Mouse (Mus musculus): Measurements from ENCODE around the gene Actn3. TPM values are rescaled to one million over a fixed set of nuclear protein-coding genes. Genes with fewer than 3 reads are reported as not detected.
"Not testable (repeated sequence)": the region's sequence is repeated elsewhere in the genome, so short reads cannot be mapped to it uniquely, and the experiment has no call there.

Actn3 gene
- polyA plus RNA-seq, 1 experiment, result 0.56 TPM

DNA sequence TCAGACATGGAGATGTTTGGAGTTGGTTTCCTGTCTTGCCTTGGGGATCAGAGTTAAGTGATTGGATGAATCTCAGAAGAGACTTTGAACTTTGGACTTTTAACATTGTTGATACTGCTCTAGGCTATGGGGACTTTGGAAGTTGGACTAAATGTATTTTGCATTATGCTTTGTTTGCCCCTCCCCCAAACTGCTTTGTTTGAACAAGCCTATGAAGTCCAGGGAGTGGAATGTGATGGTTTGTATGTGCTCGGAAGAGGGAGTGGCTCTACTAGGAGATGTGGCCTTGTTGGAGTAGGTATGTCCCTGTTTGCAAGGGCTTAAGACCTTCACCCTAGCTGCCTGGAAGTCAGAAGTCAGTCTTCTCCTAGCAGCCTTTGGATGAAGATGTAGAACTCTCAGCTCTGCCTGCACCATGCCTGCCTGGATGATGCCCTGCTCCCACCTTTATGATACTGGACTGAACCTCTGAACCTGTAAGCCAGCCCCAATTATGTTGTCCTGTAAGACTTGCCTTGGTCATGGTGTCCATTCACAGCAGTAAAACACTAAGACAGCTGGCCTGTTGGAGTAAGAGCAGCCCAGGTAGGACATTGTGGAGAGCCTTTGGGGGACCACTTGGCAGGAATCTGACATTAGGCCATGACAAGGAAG is 60.4 kb downstream of the Actn3 start:
- Histone ChIP-seq H3K4me3 (ENCODE audit: insufficient read depth, low read length) (no peak overlapping the region), H3K27ac (ENCODE audit: insufficient read depth, low read depth, low read length) (no peak overlapping the region), H3K4me1 (ENCODE audit: control insufficient read depth, insufficient read depth, low read length) (no peaks in the 10 kb centered on the region)
- no peak for TF ChIP-seq CTCF (IDR thresholded peaks at IDR 0.05; ENCODE audit: low read depth, low read length)
- no peak for TF ChIP-seq POLR2A (IDR thresholded peaks at IDR 0.05; ENCODE audit: borderline replicate concordance, low read depth, low read length)

DNA sequence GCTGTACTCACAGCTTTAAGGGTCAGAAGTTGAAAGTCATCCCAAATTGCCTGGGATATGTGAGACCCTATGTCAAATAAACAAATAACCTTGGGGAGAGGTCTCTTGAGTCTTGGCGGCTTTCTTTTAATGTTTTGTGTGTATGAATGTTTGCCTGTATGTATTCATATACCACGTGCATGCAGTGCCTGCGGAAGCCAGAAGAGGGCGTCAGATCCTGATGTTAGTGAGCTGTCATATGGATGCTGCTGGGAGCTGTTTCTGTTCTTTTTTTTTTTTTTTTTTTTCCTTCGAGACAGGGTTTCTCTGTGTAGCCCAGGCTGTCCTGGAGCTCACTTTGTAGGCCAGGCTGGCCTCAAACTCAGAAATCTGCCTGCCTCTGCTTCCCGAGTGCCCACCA is 64.7 kb downstream of the Actn3 start:
- H3K4me1 ChIP-seq (ENCODE audit: control insufficient read depth, insufficient read depth, low read length), result peaks cover 5% of the 10 kb centered on the region
- TF ChIP-seq CTCF (IDR thresholded peaks at IDR 0.05; ENCODE audit: low read depth, low read length) (no peak), POLR2A (IDR thresholded peaks at IDR 0.05; ENCODE audit: borderline replicate concordance, low read depth, low read length) (no peak)
- no peak overlapping the region for H3K4me3 ChIP-seq (ENCODE audit: insufficient read depth, low read length)
- no peak overlapping the region for H3K27ac ChIP-seq (ENCODE audit: insufficient read depth, low read depth, low read length)

DNA sequence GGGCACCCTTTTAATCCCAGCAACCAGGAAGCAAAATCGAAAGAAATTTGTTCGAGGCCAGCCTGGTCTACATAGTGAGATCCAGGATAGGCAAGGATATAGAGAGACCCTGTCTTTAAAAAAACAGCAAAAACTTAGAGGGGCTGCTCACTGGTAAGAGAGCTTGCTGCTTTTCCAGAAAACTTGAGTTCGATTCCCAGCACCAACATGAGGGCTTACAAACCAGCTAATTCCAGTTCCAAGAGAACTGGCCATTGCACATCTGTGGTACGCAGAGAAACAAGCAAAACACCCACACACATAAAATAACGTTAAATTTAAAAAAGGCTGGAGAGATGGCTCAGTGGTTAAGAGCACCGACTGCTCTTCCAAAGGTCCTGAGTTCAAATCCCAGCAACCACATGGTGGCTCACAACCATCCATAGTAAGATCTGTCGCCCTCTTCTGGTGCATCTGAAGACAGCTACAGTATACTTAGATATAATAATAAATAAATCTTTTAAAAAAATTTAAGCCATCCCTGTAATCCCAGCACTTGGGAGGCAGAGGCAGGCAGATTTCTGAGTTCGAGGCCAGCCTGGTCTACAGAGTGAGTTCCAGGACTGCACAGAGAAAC is 65.3 kb downstream of the Actn3 start:
- H3K4me1 ChIP-seq (ENCODE audit: control insufficient read depth, insufficient read depth, low read length), result not testable (repeated sequence)
- Histone ChIP-seq H3K27ac (ENCODE audit: insufficient read depth, low read depth, low read length) (peak overlapping the region; percentile 80; the same call in 1 of the 2 replicates), H3K4me3 (ENCODE audit: insufficient read depth, low read length) (peak overlapping the region; percentile 70)

DNA sequence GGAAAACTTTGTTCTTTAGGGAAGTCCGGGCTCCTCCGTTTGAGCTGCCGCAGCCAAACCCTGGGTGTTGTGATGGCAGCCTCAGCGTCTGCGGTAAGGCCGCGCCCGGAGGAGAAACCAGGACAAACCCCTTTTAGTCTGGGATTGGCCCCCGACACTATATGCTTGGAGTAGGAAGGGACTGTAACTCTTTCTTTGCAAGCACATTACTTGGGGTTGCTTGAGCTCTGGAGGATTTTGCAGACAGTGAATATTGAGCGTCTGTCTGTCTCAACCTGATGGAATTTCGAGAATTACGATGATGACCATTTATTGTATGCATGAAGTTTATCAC is 65.8 kb downstream of the Actn3 start:
- Histone ChIP-seq H3K4me1 (ENCODE audit: control insufficient read depth, insufficient read depth, low read length) (peaks cover 10% of the 10 kb centered on the region), H3K4me3 (ENCODE audit: insufficient read depth, low read length) (peak overlapping the region; percentile 70), H3K27ac (ENCODE audit: insufficient read depth, low read depth, low read length) (peak overlapping the region; percentile 80)
- TF ChIP-seq POLR2A (IDR thresholded peaks at IDR 0.05; ENCODE audit: borderline replicate concordance, low read depth, low read length) (no peak; the same call in 1 of the 2 replicates), CTCF (IDR thresholded peaks at IDR 0.05; ENCODE audit: low read depth, low read length) (no peak)

Other genes starting within 250 kb of the Actn3 start
- gene Gm960, start 179.2 kb downstream of the Actn3 start, polyA plus RNA-seq (2012; ENCODE audit: insufficient read depth, insufficient read length, missing spikeins), result not detected in 2 replicates
- not detected in 2 replicates for gene Sptbn2, start 166.7 kb downstream of the Actn3 start, polyA plus RNA-seq (2012; ENCODE audit: insufficient read depth, insufficient read length, missing spikeins)
- 6.2 and 7.7 TPM in 2 replicates for gene Rbm4b, start 121.4 kb downstream of the Actn3 start, polyA plus RNA-seq (2012; ENCODE audit: insufficient read depth, insufficient read length, missing spikeins)
- 18.5 and 18.6 TPM in 2 replicates for gene Rbm4, start 84.0 kb downstream of the Actn3 start, polyA plus RNA-seq (2012; ENCODE audit: insufficient read depth, insufficient read length, missing spikeins)
- 9.0 and 22.6 TPM in 2 replicates for gene Gm21992, start 66.3 kb downstream of the Actn3 start, polyA plus RNA-seq (2012; ENCODE audit: insufficient read depth, insufficient read length, missing spikeins)
- 21.0 and 22.9 TPM in 2 replicates for gene Rbm14, start 66.3 kb downstream of the Actn3 start, polyA plus RNA-seq (2012; ENCODE audit: insufficient read depth, insufficient read length, missing spikeins)
- gene Ccs, start 38.6 kb downstream of the Actn3 start, polyA plus RNA-seq (2012; ENCODE audit: insufficient read depth, insufficient read length, missing spikeins), result 42.5 and 42.8 TPM in 2 replicates
- not detected in 2 replicates for gene Ccdc87, start 38.5 kb downstream of the Actn3 start, polyA plus RNA-seq (2012; ENCODE audit: insufficient read depth, insufficient read length, missing spikeins)
- gene Ctsf, start 22.8 kb downstream of the Actn3 start, polyA plus RNA-seq (2012; ENCODE audit: insufficient read depth, insufficient read length, missing spikeins), result 23.6 and 29.5 TPM in 2 replicates
- gene Zdhhc24, start 759 bp upstream of the Actn3 start, polyA plus RNA-seq (2012; ENCODE audit: insufficient read depth, insufficient read length, missing spikeins), result 12.0 and 14.2 TPM in 2 replicates
- gene Bbs1, start 28.7 kb upstream of the Actn3 start, polyA plus RNA-seq (2012; ENCODE audit: insufficient read depth, insufficient read length, missing spikeins), result 2.0 and 3.0 TPM in 2 replicates
- 39.7 and 62.7 TPM in 2 replicates for gene Dpp3, start 50.4 kb upstream of the Actn3 start, polyA plus RNA-seq (2012; ENCODE audit: insufficient read depth, insufficient read length, missing spikeins)
- gene Peli3, start 65.2 kb upstream of the Actn3 start, polyA plus RNA-seq (2012; ENCODE audit: insufficient read depth, insufficient read length, missing spikeins), result 4.6 and 5.4 TPM in 2 replicates
- gene Mrpl11, start 84.2 kb upstream of the Actn3 start, polyA plus RNA-seq (2012; ENCODE audit: insufficient read depth, insufficient read length, missing spikeins), result 45.6 and 53.2 TPM in 2 replicates
- 1.3 and 1.6 TPM in 2 replicates for gene Npas4, start 112.4 kb upstream of the Actn3 start, polyA plus RNA-seq (2012; ENCODE audit: insufficient read depth, insufficient read length, missing spikeins)
- gene Slc29a2, start 146.0 kb upstream of the Actn3 start, polyA plus RNA-seq (2012; ENCODE audit: insufficient read depth, insufficient read length, missing spikeins), result 0.91 and 1.2 TPM in 2 replicates
- gene B4gat1, start 160.9 kb upstream of the Actn3 start, polyA plus RNA-seq (2012; ENCODE audit: insufficient read depth, insufficient read length, missing spikeins), result 23.3 and 30.4 TPM in 2 replicates
- gene AC124502.3, start 161.0 kb upstream of the Actn3 start, polyA plus RNA-seq (2012; ENCODE audit: insufficient read depth, insufficient read length, missing spikeins), result 1.6 and 2.2 TPM in 2 replicates
- 58.2 and 63.1 TPM in 2 replicates for gene Brms1, start 163.4 kb upstream of the Actn3 start, polyA plus RNA-seq (2012; ENCODE audit: insufficient read depth, insufficient read length, missing spikeins)
- 1.0 and 1.7 TPM in 2 replicates for gene Rin1, start 172.6 kb upstream of the Actn3 start, polyA plus RNA-seq (2012; ENCODE audit: insufficient read depth, insufficient read length, missing spikeins)
- gene Cd248, start 190.2 kb upstream of the Actn3 start, polyA plus RNA-seq (2012; ENCODE audit: insufficient read depth, insufficient read length, missing spikeins), result 0.31 and 0.35 TPM in 2 replicates
- not detected in 2 replicates for gene Tmem151a, start 207.6 kb upstream of the Actn3 start, polyA plus RNA-seq (2012; ENCODE audit: insufficient read depth, insufficient read length, missing spikeins)
- 33.2 and 34.1 TPM in 2 replicates for gene Yif1a, start 210.6 kb upstream of the Actn3 start, polyA plus RNA-seq (2012; ENCODE audit: insufficient read depth, insufficient read length, missing spikeins)
- not detected in 2 replicates for gene Cnih2, start 220.6 kb upstream of the Actn3 start, polyA plus RNA-seq (2012; ENCODE audit: insufficient read depth, insufficient read length, missing spikeins)
- 120 and 142 TPM in 2 replicates for gene Rab1b, start 229.2 kb upstream of the Actn3 start, polyA plus RNA-seq (2012; ENCODE audit: insufficient read depth, insufficient read length, missing spikeins)
- gene Klc2, start 240.7 kb upstream of the Actn3 start, polyA plus RNA-seq (2012; ENCODE audit: insufficient read depth, insufficient read length, missing spikeins), result 13.8 and 14.8 TPM in 2 replicates

Data from bone marrow macrophage, adult 2 months (primary cell).